Mouse (Mus musculus) hindbrain, embryonic 13.5 days (tissue): ENCODE measurements at regions not wholly inside any gene's neighbourhood (a gene's known extent, or its start where the extent isn't known, plus 50 kb on each side); places are given as distances from the start of the nearest gene placed in this dataset.
A peak's percentile ranks its signal among the peaks of the same experiment; 100 is the strongest.

Source experiments
- ATAC-seq: fragments of 200-750 bp; cut with Nextera tagmentation; 2 replicates; pipeline ENCODE4 v1.8.0; 2017; ENCODE audit warnings: moderate TSS enrichment; ENCODE audit not compliant: low FRiP score
- H3K27ac ChIP-seq: fragments of 300-500 bp; sonication (generic); 2 replicates; pipeline ENCODE4 v1.5.1; 2015; ENCODE audit warnings: inconsistent platforms, mild to moderate bottlenecking, moderate library complexity
- H3K27me3 ChIP-seq: fragments of 300-500 bp; sonication (generic); 2 replicates; pipeline ENCODE4 v1.6.1; 2015; ENCODE audit warnings: mild to moderate bottlenecking, inconsistent platforms
- H3K36me3 ChIP-seq: fragments of 300-500 bp; sonication (generic); 2 replicates; pipeline ENCODE4 v1.6.1; 2015; ENCODE audit warnings: mild to moderate bottlenecking, inconsistent platforms
- H3K4me1 ChIP-seq: fragments of 300-500 bp; sonication (generic); replicated peaks from 2 replicates; pipeline ENCODE4 v1.6.1; 2015; ENCODE audit warnings: inconsistent platforms
- H3K4me2 ChIP-seq: fragments of 300-500 bp; sonication (generic); 2 replicates; pipeline ENCODE4 v1.6.1; 2015; ENCODE audit warnings: inconsistent platforms, mild to moderate bottlenecking, moderate library complexity
- H3K4me3 ChIP-seq: fragments of 300-500 bp; sonication (generic); 2 replicates; pipeline ENCODE4 v1.5.1; 2015; ENCODE audit warnings: mild to moderate bottlenecking, inconsistent platforms
- H3K9ac ChIP-seq: fragments of 300-500 bp; sonication (generic); 2 replicates; pipeline ENCODE4 v1.6.1; 2015; ENCODE audit warnings: mild to moderate bottlenecking, inconsistent platforms
- H3K9me3 ChIP-seq: fragments of 300-500 bp; sonication (generic); 2 replicates; pipeline ENCODE4 v1.6.1; 2016; ENCODE audit warnings: inconsistent platforms
- WGBS: fragments of 180-500 bp; shearing (Covaris S2); methylation state at CpG from one replicate; pipeline ENCODE4 v1.1.7; 2015; 5-methylcytosine and 5-hydroxymethylcytosine counted together

DNA sequence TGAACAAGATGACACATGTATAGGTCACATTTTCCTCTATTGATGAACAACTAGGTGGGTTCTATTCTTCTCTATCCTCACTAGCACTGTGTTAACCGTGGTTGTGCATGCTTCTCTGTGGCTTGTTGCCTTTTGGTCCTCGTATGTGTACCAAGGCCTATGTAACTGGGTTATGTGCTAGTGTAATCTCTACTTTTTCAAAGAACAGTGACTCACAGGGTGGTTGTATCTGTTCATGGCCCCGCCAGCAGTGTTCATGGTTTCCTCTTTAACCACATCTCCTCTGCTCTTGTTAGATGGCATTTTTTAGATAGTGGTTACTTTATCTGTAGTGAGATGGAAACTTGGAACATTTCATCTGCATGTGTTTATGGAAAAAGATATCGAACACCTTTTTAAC, 304.9 kb upstream of the Zfp637 start:
- 91% methylated on average over 4 of the region's 4 CpGs for WGBS
- Histone ChIP-seq H3K4me3 (no peak overlapping the region), H3K27me3 (no peaks in the 10 kb centered on the region), H3K4me2 (no peak overlapping the region), H3K36me3 (no peaks in the 10 kb centered on the region), H3K9ac (no peak overlapping the region), H3K4me1 (no peaks in the 10 kb centered on the region), H3K9me3 (0 out of 2 replicates have a peak, but pooled peaks cover 5% of the 10 kb centered on the region), H3K27ac (no peak overlapping the region)
- ATAC-seq = no peak

- no peak for ATAC-seq
- 87% methylated on average over 3 of the region's 3 CpGs for WGBS
- H3K4me3 ChIP-seq = no peak overlapping the region
- H3K27me3 ChIP-seq = no peaks in the 10 kb centered on the region
- H3K27ac ChIP-seq = no peak overlapping the region
- no peaks in the 10 kb centered on the region for H3K36me3 ChIP-seq
- 0 out of 2 replicates have a peak, but pooled peaks cover 5% of the 10 kb centered on the region for H3K9me3 ChIP-seq
- H3K9ac ChIP-seq = no peak overlapping the region
- H3K4me1 ChIP-seq = no peaks in the 10 kb centered on the region
- no peak overlapping the region for H3K4me2 ChIP-seq
Observed at GRCm38 (mm10) chr6:117542431-117542830, 298.5 kb upstream of the Zfp637 start.

GRCm38 (mm10) chr6:117544276-117545196, 296.4 kb upstream of the Zfp637 start:
- no peak overlapping the region for H3K9ac ChIP-seq
- H3K4me1 ChIP-seq = no peaks in the 10 kb centered on the region
- H3K27me3 ChIP-seq = peaks cover 7% of the 10 kb centered on the region; the same call in 1 of the 2 replicates
- no peak overlapping the region for H3K4me3 ChIP-seq
- 0 out of 2 replicates have a peak, but pooled peaks cover 2% of the 10 kb centered on the region for H3K9me3 ChIP-seq
- WGBS = 87% methylated on average over 11 of the region's 11 CpGs
- no peak overlapping the region for H3K27ac ChIP-seq
- ATAC-seq = no peak
- no peak overlapping the region for H3K4me2 ChIP-seq
- no peaks in the 10 kb centered on the region for H3K36me3 ChIP-seq

GRCm38 (mm10) chr6:117550930-117551329, 290.1 kb upstream of the Zfp637 start:
- Histone ChIP-seq H3K27ac (no peak overlapping the region), H3K27me3 (peaks cover 25% of the 10 kb centered on the region; the same call in 1 of the 2 replicates), H3K4me2 (no peak overlapping the region), H3K4me3 (no peak overlapping the region), H3K9me3 (no peaks in the 10 kb centered on the region), H3K9ac (no peak overlapping the region), H3K36me3 (no peaks in the 10 kb centered on the region), H3K4me1 (peaks cover 9% of the 10 kb centered on the region)
- 93% methylated on average over 7 of the region's 7 CpGs for WGBS
- no peak for ATAC-seq

DNA sequence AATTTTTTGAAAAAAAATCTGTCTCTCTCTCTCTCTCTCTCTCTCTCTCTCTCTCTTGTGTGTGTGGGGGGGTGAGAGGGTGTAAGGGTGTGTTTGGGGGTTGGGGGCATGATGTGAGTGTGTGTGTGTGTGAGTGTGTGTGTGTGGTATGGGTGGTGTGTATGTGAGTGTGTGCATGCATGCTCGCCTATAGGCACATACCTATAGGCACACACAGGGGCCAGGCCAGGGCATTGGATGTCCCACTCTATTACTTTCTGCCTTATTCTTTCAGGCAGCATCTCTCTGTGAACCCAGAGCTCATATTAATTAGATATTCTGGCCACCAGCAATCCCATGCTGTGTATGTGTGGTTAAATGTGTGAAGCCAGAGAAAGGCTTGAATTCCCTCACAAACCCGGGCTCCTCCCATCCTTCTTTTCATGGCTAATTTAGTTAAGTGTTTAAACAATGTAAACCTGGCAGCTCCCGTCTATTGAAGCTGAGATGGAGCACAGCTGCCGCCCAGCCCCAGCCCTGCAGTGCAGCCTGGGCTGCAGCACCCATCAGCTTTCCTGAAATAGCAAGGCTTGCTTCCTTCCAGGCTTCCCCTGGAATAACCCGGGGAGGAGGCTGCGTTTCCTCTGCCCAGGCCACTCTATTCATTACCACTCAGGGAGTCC, 288.8 kb upstream of the Zfp637 start:
- Histone ChIP-seq H3K27ac (no peak overlapping the region), H3K4me1 (peaks cover 9% of the 10 kb centered on the region), H3K36me3 (no peaks in the 10 kb centered on the region), H3K4me2 (no peak overlapping the region), H3K9ac (no peak overlapping the region; the same call in 1 of the 2 replicates), H3K27me3 (peaks cover 30% of the 10 kb centered on the region; the same call in 1 of the 2 replicates), H3K4me3 (no peak overlapping the region), H3K9me3 (no peaks in the 10 kb centered on the region)
- WGBS = 17% methylated on average over 6 of the region's 6 CpGs
- peak; percentile 68; the same call in 1 of the 2 replicates for ATAC-seq

GRCm38 (mm10) chr6:117563159-117563558, 277.8 kb upstream of the Zfp637 start:
- Histone ChIP-seq H3K4me3 (no peak overlapping the region), H3K9me3 (no peaks in the 10 kb centered on the region), H3K27ac (no peak overlapping the region), H3K9ac (no peak overlapping the region), H3K36me3 (no peaks in the 10 kb centered on the region), H3K4me2 (no peak overlapping the region), H3K4me1 (no peaks in the 10 kb centered on the region), H3K27me3 (no peaks in the 10 kb centered on the region)
- ATAC-seq = no peak
- WGBS = 93% methylated on average over 6 of the region's 6 CpGs

- Histone ChIP-seq H3K27me3 (no peaks in the 10 kb centered on the region), H3K9me3 (no peaks in the 10 kb centered on the region), H3K4me2 (no peak overlapping the region), H3K27ac (no peak overlapping the region), H3K4me1 (no peaks in the 10 kb centered on the region), H3K36me3 (no peaks in the 10 kb centered on the region), H3K9ac (no peak overlapping the region), H3K4me3 (no peak overlapping the region)
- WGBS = 93% methylated on average over 1 of the region's 1 CpGs
- no peak for ATAC-seq
Observed at GRCm38 (mm10) chr6:117563704-117564103, 277.3 kb upstream of the Zfp637 start.

- Histone ChIP-seq H3K4me3 (no peak overlapping the region), H3K27ac (no peak overlapping the region), H3K4me1 (peaks cover 6% of the 10 kb centered on the region; the same call in 1 of the 2 replicates), H3K27me3 (no peaks in the 10 kb centered on the region), H3K4me2 (no peak overlapping the region), H3K9me3 (no peaks in the 10 kb centered on the region), H3K9ac (no peak overlapping the region), H3K36me3 (no peaks in the 10 kb centered on the region)
- WGBS = 82% methylated on average over 6 of the region's 6 CpGs
- ATAC-seq = no peak
Observed at GRCm38 (mm10) chr6:117566786-117567185, 274.2 kb upstream of the Zfp637 start.

GRCm38 (mm10) chr6:117567691-117568090, 273.3 kb upstream of the Zfp637 start:
- ATAC-seq = no peak

GRCm38 (mm10) chr6:117569576-117570326, 271.2 kb upstream of the Zfp637 start:
- Histone ChIP-seq H3K27ac (no peak overlapping the region), H3K4me2 (no peak overlapping the region), H3K4me1 (peaks cover 6% of the 10 kb centered on the region; the same call in 1 of the 2 replicates), H3K36me3 (no peaks in the 10 kb centered on the region), H3K27me3 (no peaks in the 10 kb centered on the region), H3K9ac (no peak overlapping the region), H3K4me3 (no peak overlapping the region), H3K9me3 (no peaks in the 10 kb centered on the region)
- WGBS = 81% methylated on average over 11 of the region's 11 CpGs
- no peak for ATAC-seq

More at GRCm38 (mm10) chr6:117567691-117568090, 273.3 kb upstream of the Zfp637 start:
- Histone ChIP-seq H3K4me2 (no peak overlapping the region), H3K27me3 (no peaks in the 10 kb centered on the region), H3K4me1 (peaks cover 6% of the 10 kb centered on the region; the same call in 1 of the 2 replicates), H3K9me3 (no peaks in the 10 kb centered on the region), H3K27ac (no peak overlapping the region), H3K9ac (no peak overlapping the region), H3K36me3 (no peaks in the 10 kb centered on the region), H3K4me3 (no peak overlapping the region)
- 94% methylated on average over 5 of the region's 5 CpGs for WGBS

GRCm38 (mm10) chr6:117570346-117570745, 270.6 kb upstream of the Zfp637 start:
- ATAC-seq = no peak
- H3K4me3 ChIP-seq = no peak overlapping the region
- H3K4me2 ChIP-seq = no peak overlapping the region
- no peak overlapping the region for H3K27ac ChIP-seq
- H3K9ac ChIP-seq = no peak overlapping the region
- WGBS = 37% methylated on average over 7 of the region's 7 CpGs
- H3K4me1 ChIP-seq = peaks cover 6% of the 10 kb centered on the region; the same call in 1 of the 2 replicates
- no peaks in the 10 kb centered on the region for H3K27me3 ChIP-seq
- H3K9me3 ChIP-seq = no peaks in the 10 kb centered on the region
- H3K36me3 ChIP-seq = no peaks in the 10 kb centered on the region

DNA sequence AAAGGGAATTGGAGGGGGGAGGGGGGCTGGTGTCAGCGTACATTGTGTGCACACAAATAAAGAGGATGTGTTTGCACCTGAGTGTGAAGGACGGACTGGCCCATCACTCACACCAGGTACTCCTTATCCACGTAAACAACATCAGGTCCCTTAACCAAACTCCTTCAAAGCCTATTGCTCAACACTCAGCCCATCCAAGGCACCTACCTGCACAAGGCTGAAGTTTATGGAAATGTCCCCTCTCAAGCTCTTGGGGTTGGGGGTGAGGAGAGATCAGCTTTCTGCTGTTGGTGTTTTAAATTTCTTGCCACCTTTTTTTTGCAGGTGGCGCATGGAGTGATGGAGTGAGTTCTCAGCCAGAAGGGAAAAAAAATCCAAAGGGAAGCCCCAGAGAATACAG, 270.2 kb upstream of the Zfp637 start:
- WGBS = 88% methylated on average over 4 of the region's 4 CpGs
- H3K4me2 ChIP-seq = no peak overlapping the region

More for the DNA sequence above, 270.2 kb upstream of the Zfp637 start:
- Histone ChIP-seq H3K4me1 (peaks cover 6% of the 10 kb centered on the region; the same call in 1 of the 2 replicates), H3K9ac (no peak overlapping the region), H3K27ac (no peak overlapping the region), H3K4me3 (no peak overlapping the region), H3K9me3 (no peaks in the 10 kb centered on the region), H3K27me3 (no peaks in the 10 kb centered on the region), H3K36me3 (no peaks in the 10 kb centered on the region)
- ATAC-seq = no peak
